Mouse (Mus musculus) thymus, adult 2 months (tissue): Measurements from ENCODE around the gene Hspb9. TPM values are rescaled to one million over a fixed set of nuclear protein-coding genes. Genes with fewer than 3 reads are reported as not detected.
A peak's percentile ranks its signal among the peaks of the same experiment; 100 is the strongest.

Source experiments
- DNase-seq: peaks from one replicate; pipeline ENCODE4 v3.0.0; 2021
- H3K27ac ChIP-seq: fragments of 200-500 bp; 2 replicates; pipeline ENCODE4 v1.5.1; 2012; ENCODE audit warnings: low read length, control low read depth; ENCODE audit not compliant: control insufficient read depth, insufficient read depth
- H3K27me3 ChIP-seq: fragments of 200-500 bp; 2 replicates; pipeline ENCODE4 v1.6.1; 2012; ENCODE audit warnings: mild to moderate bottlenecking, low read length, moderate library complexity, mixed read lengths; ENCODE audit not compliant: control insufficient read depth, insufficient read depth
- H3K36me3 ChIP-seq: fragments of 200-500 bp; 2 replicates; pipeline ENCODE4 v1.6.1; 2012; ENCODE audit warnings: mild to moderate bottlenecking, low read length, moderate library complexity; ENCODE audit not compliant: control insufficient read depth, insufficient read depth
- H3K4me1 ChIP-seq: fragments of 200-500 bp; replicated peaks from 2 replicates; pipeline ENCODE4 v1.6.1; 2012; ENCODE audit warnings: low read length; ENCODE audit not compliant: control insufficient read depth, insufficient read depth
- H3K4me3 ChIP-seq: fragments of 200-500 bp; 2 replicates; pipeline ENCODE4 v1.5.1; 2012; ENCODE audit warnings: mild to moderate bottlenecking, low read length, control low read depth, moderate library complexity; ENCODE audit not compliant: control insufficient read depth, insufficient read depth
- CTCF ChIP-seq: fragments of 200-500 bp; IDR thresholded peaks from 2 replicates; pipeline ENCODE4 v1.5.1; 2012; ENCODE audit warnings: mild to moderate bottlenecking, control low read depth, low read length, moderate library complexity, borderline replicate concordance; ENCODE audit not compliant: control insufficient read depth, poor library complexity, insufficient read depth; ENCODE audit errors: extremely low read depth
- POLR2A ChIP-seq: fragments of 200-500 bp; IDR thresholded peaks from 2 replicates; pipeline ENCODE4 v1.6.1; 2012; ENCODE audit warnings: mild to moderate bottlenecking, low read length, control low read depth, moderate library complexity; ENCODE audit not compliant: control insufficient read depth, poor library complexity, insufficient read depth; ENCODE audit errors: extremely low read depth
- WGBS: fragments of 180-500 bp; shearing (Covaris S2); methylation state at CpG from one replicate; pipeline ENCODE4 v1.1.7; 2018; 5-methylcytosine and 5-hydroxymethylcytosine counted together
- polyA plus RNA-seq: library from polyadenylated mRNA; depleted of rRNA; stranded (reverse); fragments of >200 nt; gene quantifications from 2 replicates; pipeline ENCODE4 v1.2.3, GENCODE M21; 2012

Gene Hspb9
- polyA plus RNA-seq, 1 experiment: 0.24 TPM

DNA sequence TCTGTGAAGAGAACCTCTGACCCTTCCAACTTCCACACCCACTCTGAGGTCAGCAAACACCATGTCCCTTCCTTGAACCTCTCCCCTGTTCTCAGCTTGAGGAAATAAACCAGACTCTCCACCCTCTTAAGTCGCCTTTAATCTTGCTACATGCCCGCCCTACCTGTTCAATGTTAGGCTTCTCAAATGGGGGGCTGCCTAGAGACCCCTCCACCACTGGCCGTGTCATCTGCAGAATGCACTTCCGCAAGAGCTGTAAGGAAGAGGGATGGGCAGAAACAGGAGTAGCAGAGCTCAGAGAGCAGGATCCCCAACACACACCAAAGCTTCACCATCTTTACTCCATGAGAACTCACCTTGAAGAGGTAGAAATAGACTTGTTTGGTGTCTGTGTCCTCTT, 2.7 kb upstream of the Hspb9 start:
- Histone ChIP-seq H3K4me3 (no peak overlapping the region), H3K36me3 (peaks cover 9% of the 10 kb centered on the region; the same call in 1 of the 2 replicates), H3K4me1 (peaks cover 22% of the 10 kb centered on the region), H3K27me3 (no peaks in the 10 kb centered on the region), H3K27ac (no peak overlapping the region)
- no peak for DNase-seq
- WGBS: 96% methylated on average over 4 of the region's 4 CpGs
- TF ChIP-seq POLR2A (no peak), CTCF (no peak)

GRCm38 (mm10) chr11:100711783-100712615, 1.7 kb upstream of the Hspb9 start, which contains the start of gene Kat2a:
Kat2a (minus strand) TSS chr11:100712465.
- peak; percentile 77 for DNase-seq
- TF ChIP-seq CTCF (no peak), POLR2A (peak; percentile 55; the same call in 1 of the 2 replicates)
- no peaks in the 10 kb centered on the region for H3K27me3 ChIP-seq
- H3K36me3 ChIP-seq: peaks cover 15% of the 10 kb centered on the region
- peaks cover 22% of the 10 kb centered on the region for H3K4me1 ChIP-seq
- H3K4me3 ChIP-seq: peak within 1 kb of the TSS; percentile 67
- H3K27ac ChIP-seq: peak within 1 kb of the TSS; percentile 62
- WGBS: 3% methylated on average over 48 of the region's 48 CpGs

- Histone ChIP-seq H3K4me3 (peak overlapping the region; percentile 66), H3K27ac (peak overlapping the region; percentile 62), H3K36me3 (peaks cover 24% of the 10 kb centered on the region), H3K27me3 (no peaks in the 10 kb centered on the region), H3K4me1 (peaks cover 22% of the 10 kb centered on the region)
- TF ChIP-seq POLR2A: no peak
- no peak for TF ChIP-seq CTCF
- WGBS: 53% methylated on average over 4 of the region's 4 CpGs
- no peak for DNase-seq
These were observed 476 bp upstream of the Hspb9 start for GRCm38 (mm10) chr11:100713174-100713573.

DNA sequence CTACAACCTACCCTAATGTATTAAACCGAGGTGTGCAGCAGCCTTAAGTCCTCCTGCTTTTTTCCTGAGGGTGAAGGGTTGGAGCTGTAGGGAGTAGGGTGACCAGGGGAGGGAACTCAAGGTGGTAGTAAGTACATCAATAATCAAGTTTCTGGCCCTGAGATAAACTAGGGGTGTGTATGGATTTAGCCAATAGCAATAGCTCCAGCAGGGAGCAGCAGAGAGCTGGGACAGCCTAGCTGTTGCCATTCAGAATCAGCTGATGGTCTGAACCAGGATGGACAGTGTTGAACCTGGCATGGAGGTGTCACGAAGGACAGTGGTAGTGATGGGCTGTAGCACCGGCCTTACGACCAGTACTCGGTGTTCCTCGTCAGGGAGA, 875 bp downstream of the Hspb9 start:
- H3K4me3 ChIP-seq: no peak overlapping the region
- DNase-seq: peak; percentile 75
- 72% methylated on average over 6 of the region's 6 CpGs for WGBS
- peaks cover 35% of the 10 kb centered on the region for H3K36me3 ChIP-seq
- peaks cover 22% of the 10 kb centered on the region for H3K4me1 ChIP-seq
- peak overlapping the region; percentile 62; the same call in 1 of the 2 replicates for H3K27ac ChIP-seq
- no peaks in the 10 kb centered on the region for H3K27me3 ChIP-seq
- no peak for TF ChIP-seq POLR2A
- peak; percentile 37; the same call in 1 of the 2 replicates for TF ChIP-seq CTCF

DNA sequence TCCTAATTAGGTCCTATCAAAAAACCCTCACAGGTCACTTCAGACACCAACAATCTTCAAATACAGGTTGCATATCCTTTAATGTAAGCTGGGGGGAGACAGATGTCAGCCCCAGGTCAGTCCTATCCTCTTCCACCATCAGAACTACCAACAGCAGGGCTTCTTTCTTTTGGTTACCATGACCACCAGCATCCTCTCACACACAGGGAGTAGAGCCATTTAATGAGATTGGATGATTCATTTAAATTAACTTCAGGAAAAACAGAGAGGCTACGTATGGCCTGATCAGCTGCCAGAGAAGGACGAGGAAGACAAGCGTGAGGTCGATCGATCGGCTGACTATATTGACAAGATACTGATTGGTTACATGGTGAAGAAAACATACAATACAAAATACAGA, 1.3 kb downstream of the Hspb9 start:
- no peak overlapping the region for H3K4me3 ChIP-seq
- no peak for DNase-seq
- H3K4me1 ChIP-seq: peaks cover 25% of the 10 kb centered on the region
- H3K36me3 ChIP-seq: peaks cover 39% of the 10 kb centered on the region
- TF ChIP-seq POLR2A: no peak
- no peak for TF ChIP-seq CTCF
- no peak overlapping the region for H3K27ac ChIP-seq
- no peaks in the 10 kb centered on the region for H3K27me3 ChIP-seq
- WGBS: 96% methylated on average over 6 of the region's 6 CpGs

DNA sequence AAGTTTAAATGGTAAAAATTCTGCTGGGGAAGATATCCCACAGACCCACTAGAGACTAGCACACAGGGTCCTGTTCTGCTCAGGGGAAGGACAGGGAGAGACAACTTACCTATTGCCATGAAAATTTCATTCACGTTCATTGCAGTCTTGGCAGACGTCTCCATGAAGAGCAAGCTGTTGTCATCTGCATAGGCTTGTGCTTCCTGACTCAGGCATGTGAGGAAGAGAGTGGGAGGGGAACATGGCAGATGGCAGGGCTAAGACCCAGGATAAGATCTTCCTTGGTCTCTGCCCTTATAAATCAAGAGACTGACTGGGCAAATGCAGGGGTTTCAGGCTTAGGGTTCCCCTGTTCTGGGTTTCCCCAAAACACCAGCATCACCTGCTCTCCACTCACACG, 3.0 kb downstream of the Hspb9 start:
- Histone ChIP-seq H3K36me3 (peaks cover 39% of the 10 kb centered on the region), H3K4me3 (no peak overlapping the region), H3K27ac (no peak overlapping the region), H3K4me1 (peaks cover 38% of the 10 kb centered on the region), H3K27me3 (no peaks in the 10 kb centered on the region)
- 94% methylated on average over 3 of the region's 3 CpGs for WGBS
- TF ChIP-seq POLR2A: no peak
- TF ChIP-seq CTCF: no peak
- no peak for DNase-seq
